Mouse (Mus musculus) limb, embryonic 12.5 days (tissue): ENCODE measurements around the gene Gm13271. TPM values are rescaled to one million over a fixed set of nuclear protein-coding genes. Genes with fewer than 3 reads are reported as not detected.
"Not testable (repeated sequence)": the region's sequence is repeated elsewhere in the genome, so short reads cannot be mapped to it uniquely, and the experiment has no call there.

ENCODE experiments used
- ATAC-seq: fragments of 200-750 bp; cut with Nextera tagmentation; 2 replicates; pipeline ENCODE4 v1.8.0; 2017; ENCODE audit warnings: low read depth, moderate TSS enrichment; ENCODE audit not compliant: insufficient number of reproducible peaks, insufficient read depth, low FRiP score, low TSS enrichment
- H3K27ac ChIP-seq: fragments of 300-500 bp; sonication (generic); 2 replicates; pipeline ENCODE4 v1.5.1; 2016; ENCODE audit warnings: mild to moderate bottlenecking, moderate library complexity
- H3K27me3 ChIP-seq: fragments of 300-500 bp; sonication (generic); 2 replicates; pipeline ENCODE4 v1.6.1; 2016; ENCODE audit warnings: mild to moderate bottlenecking, moderate library complexity
- H3K36me3 ChIP-seq: fragments of 300-500 bp; sonication (generic); 2 replicates; pipeline ENCODE4 v1.6.1; 2016; ENCODE audit warnings: mild to moderate bottlenecking, moderate library complexity
- H3K4me1 ChIP-seq: fragments of 300-500 bp; sonication (generic); replicated peaks from 2 replicates; pipeline ENCODE4 v1.6.1; 2016
- H3K4me2 ChIP-seq: fragments of 300-500 bp; sonication (generic); 2 replicates; pipeline ENCODE4 v1.6.1; 2016; ENCODE audit warnings: mild to moderate bottlenecking, moderate library complexity
- H3K4me3 ChIP-seq: fragments of 300-500 bp; sonication (generic); replicated peaks from 2 replicates; pipeline ENCODE4 v1.5.1; 2016; ENCODE audit warnings: mild to moderate bottlenecking
- H3K9ac ChIP-seq: fragments of 300-500 bp; sonication (generic); replicated peaks from 2 replicates; pipeline ENCODE4 v1.6.1; 2016; ENCODE audit warnings: mild to moderate bottlenecking, moderate library complexity
- H3K9me3 ChIP-seq: fragments of 300-500 bp; sonication (generic); 2 replicates; pipeline ENCODE4 v1.6.1; 2016; ENCODE audit warnings: mild to moderate bottlenecking, moderate library complexity
- WGBS: fragments of 180-500 bp; shearing (Covaris S2); methylation state at CpG from one replicate; pipeline ENCODE4 v1.1.7; 2016; 5-methylcytosine and 5-hydroxymethylcytosine counted together
- polyA plus RNA-seq: library from polyadenylated mRNA; unstranded; fragments of >200 nt; fragmentation: Nextera tagmentation; extraction: Ambion mirVana; gene quantifications from 2 replicates; pipeline ENCODE4 v1.2.1, GENCODE M21; 2016

The Gm13271 gene
- polyA plus RNA-seq, 1 experiment from 2014 or later: not detected

GRCm38 (mm10) chr4:88762341-88762740 is 7.7 kb downstream of the Gm13271 start:
- H3K4me3 ChIP-seq, H3K27ac ChIP-seq, H3K9ac ChIP-seq, H3K9me3 ChIP-seq, H3K36me3 ChIP-seq, ATAC-seq, H3K27me3 ChIP-seq, H3K4me1 ChIP-seq: not testable (repeated sequence)
- WGBS: 55% methylated on average over 9 of the region's 9 CpGs
- 0 out of 2 replicates have a peak overlapping the region, but pooled peaks have one; percentile 45 for H3K4me2 ChIP-seq

DNA sequence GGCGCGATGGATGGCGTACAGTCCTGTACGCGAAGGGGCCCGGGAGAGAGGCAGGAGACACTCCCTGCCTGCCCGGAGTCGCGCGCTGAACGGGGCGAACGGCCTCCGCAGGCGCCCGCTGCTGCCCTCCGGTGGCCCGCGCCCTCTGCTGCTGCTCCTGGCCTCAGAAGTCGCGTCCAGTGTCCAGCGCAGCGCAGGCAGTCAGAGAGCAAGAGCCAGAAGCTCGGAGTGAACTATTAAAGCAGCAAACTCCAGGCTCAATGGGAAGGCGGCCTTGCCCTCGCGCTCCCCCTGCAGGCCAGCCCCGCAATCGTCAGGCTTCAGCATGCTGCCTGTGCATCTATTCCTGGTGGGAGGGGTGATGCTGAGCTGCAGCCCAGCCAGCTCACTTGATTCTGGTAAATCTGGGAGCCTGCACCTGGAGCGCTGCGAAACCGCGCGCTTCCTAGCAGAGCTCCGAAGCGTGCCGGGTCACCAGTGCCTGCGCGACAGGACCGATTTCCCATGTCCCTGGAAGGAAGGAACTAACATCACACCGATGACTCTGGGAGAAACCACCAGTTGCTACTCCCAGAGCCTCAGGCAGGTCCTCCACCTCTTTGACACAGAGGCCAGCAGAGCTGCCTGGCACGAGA is 8.8 kb downstream of the Gm13271 start:
- 3% methylated on average over 26 of the region's 42 CpGs for WGBS
- not testable (repeated sequence) for H3K4me1 ChIP-seq, ATAC-seq, H3K9me3 ChIP-seq, H3K27me3 ChIP-seq, H3K36me3 ChIP-seq, H3K9ac ChIP-seq
- Histone ChIP-seq H3K4me3 (peak overlapping the region; percentile 34), H3K27ac (0 out of 2 replicates have a peak overlapping the region, but pooled peaks have one; percentile 74), H3K4me2 (peak overlapping the region; percentile 52)

DNA sequence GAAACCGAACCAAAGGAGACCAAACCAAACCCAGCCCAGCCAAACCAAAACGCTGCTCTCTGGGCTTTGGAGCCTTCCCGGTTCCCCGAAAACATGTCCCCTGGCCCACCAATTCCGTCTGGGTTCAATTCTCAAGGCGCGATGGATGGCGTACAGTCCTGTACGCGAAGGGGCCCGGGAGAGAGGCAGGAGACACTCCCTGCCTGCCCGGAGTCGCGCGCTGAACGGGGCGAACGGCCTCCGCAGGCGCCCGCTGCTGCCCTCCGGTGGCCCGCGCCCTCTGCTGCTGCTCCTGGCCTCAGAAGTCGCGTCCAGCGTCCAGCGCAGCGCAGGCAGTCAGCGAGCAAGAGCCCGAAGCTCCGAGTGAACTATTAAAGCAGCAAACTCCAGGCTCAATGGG is 18.9 kb downstream of the Gm13271 start, which contains the start of gene Gm13290:
Gene Gm13290 (plus strand): TSS at position 301 of the 400 bp plus-strand sequence.
- H3K27ac ChIP-seq, H3K9me3 ChIP-seq, H3K4me1 ChIP-seq, H3K4me3 ChIP-seq, H3K9ac ChIP-seq, H3K27me3 ChIP-seq, H3K4me2 ChIP-seq, H3K36me3 ChIP-seq, ATAC-seq: not testable (repeated sequence)
- no CpG with 5 or more reads among the region's 32 CpGs for WGBS

DNA sequence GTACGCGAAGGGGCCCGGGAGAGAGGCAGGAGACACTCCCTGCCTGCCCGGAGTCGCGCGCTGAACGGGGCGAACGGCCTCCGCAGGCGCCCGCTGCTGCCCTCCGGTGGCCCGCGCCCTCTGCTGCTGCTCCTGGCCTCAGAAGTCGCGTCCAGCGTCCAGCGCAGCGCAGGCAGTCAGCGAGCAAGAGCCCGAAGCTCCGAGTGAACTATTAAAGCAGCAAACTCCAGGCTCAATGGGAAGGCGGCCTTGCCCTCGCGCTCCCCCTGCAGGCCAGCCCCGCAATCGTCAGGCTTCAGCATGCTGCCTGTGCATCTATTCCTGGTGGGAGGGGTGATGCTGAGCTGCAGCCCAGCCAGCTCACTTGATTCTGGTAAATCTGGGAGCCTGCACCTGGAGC is 22.0 kb downstream of the Gm13271 start, which contains the start of gene Gm13289:
Gene Gm13289 (plus strand): TSS at position 301 of the 400 bp plus-strand sequence.
- no CpG with 5 or more reads among the region's 29 CpGs for WGBS

GRCm38 (mm10) chr4:88779550-88779949 is 24.9 kb downstream of the Gm13271 start, which contains the start of gene Gm13272:
TSS of gene Gm13272 (plus strand) at chr4:88779850.
- not testable (repeated sequence) for H3K9ac ChIP-seq, H3K4me3 ChIP-seq, ATAC-seq, H3K4me1 ChIP-seq, H3K27ac ChIP-seq, H3K36me3 ChIP-seq, H3K4me2 ChIP-seq, H3K9me3 ChIP-seq, H3K27me3 ChIP-seq
- WGBS: no CpG with 5 or more reads among the region's 29 CpGs

More for the DNA sequence above, 22.0 kb downstream of the Gm13271 start, which contains the start of gene Gm13289:
- H3K36me3 ChIP-seq, ATAC-seq, H3K4me3 ChIP-seq, H3K4me1 ChIP-seq, H3K27ac ChIP-seq, H3K4me2 ChIP-seq, H3K9ac ChIP-seq, H3K27me3 ChIP-seq, H3K9me3 ChIP-seq: not testable (repeated sequence)

GRCm38 (mm10) chr4:88780320-88780719 is 25.7 kb downstream of the Gm13271 start:
- WGBS: 53% methylated on average over 16 of the region's 18 CpGs
- not testable (repeated sequence) for H3K27ac ChIP-seq, H3K36me3 ChIP-seq, H3K4me1 ChIP-seq, H3K27me3 ChIP-seq, H3K9ac ChIP-seq, H3K9me3 ChIP-seq, ATAC-seq, H3K4me2 ChIP-seq, H3K4me3 ChIP-seq

- not testable (repeated sequence) for H3K27me3 ChIP-seq, H3K36me3 ChIP-seq, H3K9ac ChIP-seq, H3K9me3 ChIP-seq, H3K27ac ChIP-seq, ATAC-seq, H3K4me1 ChIP-seq
- Histone ChIP-seq H3K4me3 (peak within 1 kb of the TSS; percentile 25; the same call in 1 of the 2 replicates), H3K4me2 (peak within 1 kb of the TSS; percentile 45)
- WGBS: 12% methylated on average over 5 of the region's 7 CpGs
These were observed 27.2 kb downstream of the Gm13271 start, which contains the start of gene Ifnz for GRCm38 (mm10) chr4:88781831-88782230. TSS of gene Ifnz (plus strand) at chr4:88782131.

GRCm38 (mm10) chr4:88782335-88782734 is 27.7 kb downstream of the Gm13271 start:
- H3K4me1 ChIP-seq, H3K27me3 ChIP-seq, H3K9ac ChIP-seq, H3K36me3 ChIP-seq, H3K9me3 ChIP-seq, ATAC-seq, H3K27ac ChIP-seq: not testable (repeated sequence)
- peak overlapping the region; percentile 45 for H3K4me2 ChIP-seq
- WGBS: 2% methylated on average over 19 of the region's 31 CpGs
- peak overlapping the region; percentile 25; the same call in 1 of the 2 replicates for H3K4me3 ChIP-seq

- H3K27ac ChIP-seq, ATAC-seq, H3K9me3 ChIP-seq, H3K4me1 ChIP-seq, H3K27me3 ChIP-seq, H3K9ac ChIP-seq, H3K4me2 ChIP-seq, H3K4me3 ChIP-seq, H3K36me3 ChIP-seq: not testable (repeated sequence)
- WGBS: no CpG with 5 or more reads among the region's 27 CpGs
These were observed 30.7 kb downstream of the Gm13271 start, which contains the start of gene Gm13276 for GRCm38 (mm10) chr4:88785409-88785808. TSS of gene Gm13276 (plus strand) at chr4:88785709.

DNA sequence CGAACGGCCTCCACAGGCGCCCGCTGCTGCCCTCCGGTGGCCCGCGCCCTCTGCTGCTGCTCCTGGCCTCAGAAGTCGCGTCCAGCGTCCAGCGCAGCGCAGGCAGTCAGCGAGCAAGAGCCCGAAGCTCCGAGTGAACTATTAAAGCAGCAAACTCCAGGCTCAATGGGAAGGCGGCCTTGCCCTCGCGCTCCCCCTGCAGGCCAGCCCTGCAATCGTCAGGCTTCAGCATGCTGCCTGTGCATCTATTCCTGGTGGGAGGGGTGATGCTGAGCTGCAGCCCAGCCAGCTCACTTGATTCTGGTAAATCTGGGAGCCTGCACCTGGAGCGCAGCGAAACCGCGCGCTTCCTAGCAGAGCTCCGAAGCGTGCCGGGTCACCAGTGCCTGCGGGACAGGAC is 33.7 kb downstream of the Gm13271 start, which contains the start of gene Gm13277:
Gene Gm13277 (plus strand): TSS at position 231 of the 400 bp plus-strand sequence.
- H3K27ac ChIP-seq, H3K36me3 ChIP-seq, H3K4me3 ChIP-seq, ATAC-seq, H3K9me3 ChIP-seq, H3K4me1 ChIP-seq, H3K9ac ChIP-seq, H3K27me3 ChIP-seq, H3K4me2 ChIP-seq: not testable (repeated sequence)
- WGBS: 0% methylated on average over 4 of the region's 28 CpGs

DNA sequence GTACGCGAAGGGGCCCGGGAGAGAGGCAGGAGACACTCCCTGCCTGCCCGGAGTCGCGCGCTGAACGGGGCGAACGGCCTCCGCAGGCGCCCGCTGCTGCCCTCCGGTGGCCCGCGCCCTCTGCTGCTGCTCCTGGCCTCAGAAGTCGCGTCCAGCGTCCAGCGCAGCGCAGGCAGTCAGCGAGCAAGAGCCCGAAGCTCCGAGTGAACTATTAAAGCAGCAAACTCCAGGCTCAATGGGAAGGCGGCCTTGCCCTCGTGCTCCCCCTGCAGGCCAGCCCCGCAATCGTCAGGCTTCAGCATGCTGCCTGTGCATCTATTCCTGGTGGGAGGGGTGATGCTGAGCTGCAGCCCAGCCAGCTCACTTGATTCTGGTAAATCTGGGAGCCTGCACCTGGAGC is 36.6 kb downstream of the Gm13271 start, which contains the start of gene Gm13278:
Gene Gm13278 (plus strand): TSS at position 301 of the 400 bp plus-strand sequence.
- H3K27me3 ChIP-seq, H3K4me2 ChIP-seq, H3K4me1 ChIP-seq, H3K36me3 ChIP-seq, H3K9me3 ChIP-seq, H3K9ac ChIP-seq, H3K27ac ChIP-seq, H3K4me3 ChIP-seq, ATAC-seq: not testable (repeated sequence)
- no CpG with 5 or more reads among the region's 28 CpGs for WGBS
